Mouse (Mus musculus) kidney, embryonic 14.5 days (tissue): ENCODE measurements around the gene Ccdc40. TPM values are rescaled to one million over a fixed set of nuclear protein-coding genes. Genes with fewer than 3 reads are reported as not detected.
"Not testable (repeated sequence)": the region's sequence is repeated elsewhere in the genome, so short reads cannot be mapped to it uniquely, and the experiment has no call there.

Source experiments
- ATAC-seq: fragments of 200-750 bp; cut with Nextera tagmentation; 2 replicates; pipeline ENCODE4 v1.8.0; 2017; ENCODE audit warnings: moderate number of reproducible peaks, mild to moderate bottlenecking, moderate TSS enrichment, moderate library complexity; ENCODE audit not compliant: low FRiP score, low TSS enrichment
- H3K27ac ChIP-seq: fragments of 300-500 bp; sonication (generic); 2 replicates; pipeline ENCODE4 v1.5.1; 2014; ENCODE audit warnings: low read depth, mild to moderate bottlenecking, low read length, moderate library complexity, mixed read lengths
- H3K27me3 ChIP-seq: fragments of 300-500 bp; sonication (generic); 2 replicates; pipeline ENCODE4 v1.6.1; 2014; ENCODE audit warnings: mild to moderate bottlenecking, low read length; ENCODE audit not compliant: control insufficient read depth, insufficient read depth
- H3K36me3 ChIP-seq: fragments of 300-500 bp; sonication (generic); 2 replicates; pipeline ENCODE4 v1.6.1; 2014; ENCODE audit warnings: low read length, mixed read lengths; ENCODE audit not compliant: control insufficient read depth, insufficient read depth
- H3K4me1 ChIP-seq: fragments of 300-500 bp; sonication (generic); 2 replicates; pipeline ENCODE4 v1.6.1; 2014; ENCODE audit warnings: low read length, mixed read lengths; ENCODE audit not compliant: control insufficient read depth, insufficient read depth
- H3K4me2 ChIP-seq: fragments of 300-500 bp; sonication (generic); replicated peaks from 2 replicates; pipeline ENCODE4 v1.6.1; 2014; ENCODE audit warnings: low read depth, mild to moderate bottlenecking, low read length
- H3K4me3 ChIP-seq: fragments of 300-500 bp; sonication (generic); 2 replicates; pipeline ENCODE4 v1.5.1; 2014; ENCODE audit warnings: mild to moderate bottlenecking, low read length
- H3K9ac ChIP-seq: fragments of 300-500 bp; sonication (generic); 2 replicates; pipeline ENCODE4 v1.6.1; 2014; ENCODE audit warnings: low read depth, mild to moderate bottlenecking, low read length, moderate library complexity
- H3K9me3 ChIP-seq: fragments of 300-500 bp; sonication (generic); 2 replicates; pipeline ENCODE4 v1.6.1; 2016; ENCODE audit warnings: low read length; ENCODE audit not compliant: control insufficient read depth
- WGBS: fragments of 180-500 bp; shearing (Covaris S2); extraction: QIAGEN DNeasy Blood & Tissue Kit; methylation state at CpG from one replicate; pipeline ENCODE4 v1.1.7; 2014; 5-methylcytosine and 5-hydroxymethylcytosine counted together
- polyA plus RNA-seq: library from polyadenylated mRNA; unstranded; fragments of >200 nt; fragmentation: Nextera tagmentation; extraction: Ambion mirVana; gene quantifications from 2 replicates; pipeline ENCODE4 v1.2.1, GENCODE M21; 2014

Ccdc40 gene
- polyA plus RNA-seq, 1 experiment from 2014 or later = 6.4 TPM

DNA sequence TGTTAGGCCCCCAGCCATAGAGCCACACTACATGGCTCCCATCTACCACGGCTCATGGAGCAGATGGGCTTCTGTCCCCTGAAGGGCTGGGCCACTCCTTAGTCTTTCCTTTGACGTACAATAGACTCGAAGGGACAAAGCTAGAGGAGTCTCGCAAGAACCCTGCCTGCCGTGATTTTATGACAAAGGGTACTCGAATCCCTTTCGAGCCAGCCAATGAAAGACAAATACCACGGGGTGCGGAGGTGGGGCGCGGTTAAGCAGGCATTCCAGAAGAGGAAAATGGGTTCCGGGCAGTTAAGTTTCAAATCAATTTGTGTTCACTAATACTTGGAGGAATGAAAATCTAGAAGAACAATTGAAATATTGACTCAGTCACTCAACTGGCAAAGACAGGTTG, 11.1 kb downstream of the Ccdc40 start:
- Histone ChIP-seq H3K4me3 (no peak overlapping the region), H3K27me3 (no peaks in the 10 kb centered on the region), H3K27ac (no peak overlapping the region), H3K4me1 (0 out of 2 replicates have a peak, but pooled peaks cover 4% of the 10 kb centered on the region), H3K9ac (no peak overlapping the region), H3K36me3 (no peaks in the 10 kb centered on the region), H3K4me2 (no peak overlapping the region), H3K9me3 (no peaks in the 10 kb centered on the region; the same call in 1 of the 2 replicates)
- WGBS = 68% methylated on average over 12 of the region's 12 CpGs
- ATAC-seq = no peak

DNA sequence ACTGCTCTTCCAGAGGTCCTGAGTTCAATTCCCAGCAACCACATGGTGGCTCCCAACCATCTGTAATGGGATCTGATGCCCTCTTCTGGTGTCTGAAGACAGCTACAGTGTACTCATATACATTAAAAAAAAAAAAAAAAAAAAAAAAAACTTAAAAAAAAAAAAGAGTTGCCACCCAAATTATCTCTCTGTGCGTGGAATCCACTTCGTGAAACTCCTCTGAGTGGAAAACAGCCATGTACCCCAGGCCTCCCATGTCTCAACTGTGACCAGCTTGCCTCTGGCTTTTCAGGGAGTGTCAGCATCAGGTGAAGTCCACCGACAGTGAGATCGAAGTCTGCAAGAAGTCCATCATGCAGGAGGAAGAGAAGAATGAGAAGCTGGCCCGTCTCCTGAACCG, 17.2 kb downstream of the Ccdc40 start:
- not testable (repeated sequence) for H3K4me1 ChIP-seq, H3K27ac ChIP-seq, H3K9ac ChIP-seq, H3K27me3 ChIP-seq, H3K36me3 ChIP-seq, H3K4me2 ChIP-seq, H3K9me3 ChIP-seq, ATAC-seq, H3K4me3 ChIP-seq
- 94% methylated on average over 6 of the region's 6 CpGs for WGBS

DNA sequence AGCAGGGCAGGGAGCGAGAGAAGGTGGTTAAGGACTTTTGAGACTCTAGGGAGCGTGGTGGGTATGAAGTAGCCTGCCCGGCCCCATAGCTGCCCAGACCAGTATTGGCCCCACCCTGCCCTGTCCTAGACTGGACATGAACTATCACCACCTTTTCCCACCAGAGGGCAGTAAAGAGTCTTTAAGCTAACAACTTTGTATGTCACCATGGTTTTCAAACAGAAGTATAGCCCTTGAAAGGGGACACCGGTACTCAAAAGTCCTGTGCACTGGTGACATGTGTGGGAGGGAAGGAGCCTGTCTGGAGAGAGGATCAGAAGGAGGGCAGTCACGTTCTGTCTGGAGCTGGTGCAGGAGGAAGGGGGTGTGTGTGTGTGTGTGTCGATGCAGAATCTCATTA, 20.6 kb downstream of the Ccdc40 start:
- H3K27ac ChIP-seq = no peak overlapping the region
- H3K4me1 ChIP-seq = peaks cover 20% of the 10 kb centered on the region
- WGBS = 18% methylated on average over 6 of the region's 6 CpGs
- H3K9ac ChIP-seq = no peak overlapping the region
- H3K4me3 ChIP-seq = no peak overlapping the region
- H3K9me3 ChIP-seq = no peaks in the 10 kb centered on the region; the same call in 1 of the 2 replicates
- no peaks in the 10 kb centered on the region for H3K36me3 ChIP-seq
- peak; percentile 77 for ATAC-seq
- H3K4me2 ChIP-seq = no peak overlapping the region
- H3K27me3 ChIP-seq = no peaks in the 10 kb centered on the region

DNA sequence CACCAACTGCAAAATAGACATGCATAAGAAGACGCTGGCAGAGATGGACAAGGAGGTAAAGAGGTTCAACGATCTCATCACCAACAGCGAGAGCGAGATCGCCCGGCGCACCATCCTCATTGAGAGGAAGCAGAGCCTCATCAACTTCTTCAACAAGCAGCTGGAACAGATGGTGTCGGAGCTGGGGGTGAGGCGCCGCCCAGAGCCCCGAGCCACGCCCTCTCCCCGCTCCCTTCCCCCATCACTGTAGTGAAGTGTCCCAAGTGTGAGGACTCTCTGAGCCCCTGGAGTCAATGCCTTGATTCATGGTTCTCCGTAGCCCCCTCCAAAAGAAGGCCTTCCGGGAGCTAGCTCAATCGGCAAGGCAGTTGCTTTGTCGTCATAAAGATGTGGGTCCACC, 22.6 kb downstream of the Ccdc40 start:
- H3K4me2 ChIP-seq = no peak overlapping the region
- ATAC-seq = no peak
- peaks cover 20% of the 10 kb centered on the region for H3K4me1 ChIP-seq
- no peak overlapping the region for H3K4me3 ChIP-seq
- WGBS = 29% methylated on average over 17 of the region's 17 CpGs
- H3K27me3 ChIP-seq = no peaks in the 10 kb centered on the region
- no peak overlapping the region for H3K27ac ChIP-seq
- H3K9ac ChIP-seq = no peak overlapping the region
- no peaks in the 10 kb centered on the region for H3K9me3 ChIP-seq
- H3K36me3 ChIP-seq = no peaks in the 10 kb centered on the region

DNA sequence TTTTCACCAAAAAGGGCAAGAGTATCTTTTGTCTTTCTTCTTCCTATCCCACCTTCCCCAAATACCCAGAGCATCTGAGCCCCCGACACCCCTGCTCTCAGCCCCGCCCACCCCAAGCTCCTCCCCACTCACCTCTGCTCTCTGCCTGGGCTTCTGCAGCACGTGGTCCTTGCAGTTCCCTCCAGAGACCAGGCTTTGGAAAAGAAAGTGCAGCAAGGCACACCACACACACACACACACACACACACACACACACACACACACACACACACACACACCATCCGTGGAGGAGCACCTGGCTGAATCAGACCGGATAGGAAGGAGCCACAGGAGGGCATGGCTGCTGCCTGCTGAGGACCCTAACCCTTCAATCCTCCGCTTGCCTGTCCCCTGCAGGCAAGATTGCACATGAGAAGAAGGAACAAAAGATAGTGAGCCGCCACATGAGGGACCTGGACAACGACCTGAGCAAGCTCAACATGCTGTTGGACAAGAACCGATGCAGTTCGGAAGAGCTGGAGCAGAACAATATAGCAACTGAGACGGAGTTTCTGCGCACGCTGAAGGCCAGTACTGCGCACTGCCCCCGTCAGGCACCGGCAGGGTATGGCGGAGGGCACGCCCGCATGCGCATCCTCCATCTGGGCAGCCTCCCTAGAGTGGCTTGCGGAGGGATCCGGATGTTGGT, 24.6 kb downstream of the Ccdc40 start:
- peak; percentile 48 for ATAC-seq
- Histone ChIP-seq H3K9ac (no peak overlapping the region), H3K4me1 (peaks cover 28% of the 10 kb centered on the region), H3K27me3 (no peaks in the 10 kb centered on the region), H3K4me2 (peak overlapping the region; percentile 36), H3K27ac (no peak overlapping the region), H3K9me3 (no peaks in the 10 kb centered on the region), H3K36me3 (no peaks in the 10 kb centered on the region), H3K4me3 (peak overlapping the region; percentile 13; the same call in 1 of the 2 replicates)
- WGBS = 9% methylated on average over 22 of the region's 22 CpGs

DNA sequence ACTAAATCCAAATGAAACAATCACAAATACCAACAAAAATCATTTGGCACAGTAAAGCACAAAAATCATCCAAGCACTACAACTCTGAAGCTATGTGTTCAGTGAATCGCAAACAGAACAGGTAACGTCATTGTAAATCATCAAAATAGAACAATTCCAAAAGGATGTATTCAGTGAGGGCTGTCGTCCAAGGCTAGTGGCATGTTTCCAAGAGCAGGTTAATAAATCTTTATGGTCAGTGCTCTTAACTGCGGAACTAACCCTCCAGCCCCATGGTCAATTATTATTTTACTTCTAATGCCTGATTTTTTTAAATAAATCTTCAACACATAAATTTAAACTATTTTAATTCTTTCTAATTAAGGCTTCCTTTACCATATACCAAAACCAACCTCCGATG, 28.2 kb downstream of the Ccdc40 start:
- H3K27ac ChIP-seq, H3K4me3 ChIP-seq, ATAC-seq, H3K9me3 ChIP-seq, H3K9ac ChIP-seq, H3K27me3 ChIP-seq, H3K4me2 ChIP-seq, H3K36me3 ChIP-seq: not testable (repeated sequence)
- WGBS = 39% methylated on average over 5 of the region's 5 CpGs
- peaks cover 26% of the 10 kb centered on the region for H3K4me1 ChIP-seq

DNA sequence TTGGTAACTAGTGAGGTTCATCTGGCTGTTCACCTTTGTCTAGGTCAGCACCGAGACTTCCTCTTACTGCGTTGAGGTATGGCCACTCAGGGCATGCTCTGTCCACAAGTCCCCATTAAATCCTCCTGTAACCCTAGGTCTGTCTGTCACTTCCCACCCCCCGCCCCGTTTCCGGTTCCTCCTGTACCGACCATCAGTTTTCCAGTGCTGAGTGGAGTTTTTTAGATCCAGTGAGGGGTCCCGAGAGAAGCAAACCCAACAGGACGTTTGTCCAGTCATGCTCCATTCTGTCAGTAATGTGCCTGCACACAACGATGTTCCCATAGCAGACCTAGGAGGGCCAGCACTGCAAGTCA, 29.8 kb downstream of the Ccdc40 start:
- H3K9me3 ChIP-seq = no peaks in the 10 kb centered on the region
- peak overlapping the region; percentile 31 for H3K4me2 ChIP-seq
- no peaks in the 10 kb centered on the region for H3K36me3 ChIP-seq
- ATAC-seq = no peak
- WGBS = 54% methylated on average over 9 of the region's 9 CpGs
- H3K27ac ChIP-seq = peak overlapping the region; percentile 1; the same call in 1 of the 2 replicates
- H3K4me1 ChIP-seq = peaks cover 12% of the 10 kb centered on the region
- H3K27me3 ChIP-seq = no peaks in the 10 kb centered on the region
- no peak overlapping the region; the same call in 1 of the 2 replicates for H3K9ac ChIP-seq
- H3K4me3 ChIP-seq = peak overlapping the region; percentile 17; the same call in 1 of the 2 replicates

DNA sequence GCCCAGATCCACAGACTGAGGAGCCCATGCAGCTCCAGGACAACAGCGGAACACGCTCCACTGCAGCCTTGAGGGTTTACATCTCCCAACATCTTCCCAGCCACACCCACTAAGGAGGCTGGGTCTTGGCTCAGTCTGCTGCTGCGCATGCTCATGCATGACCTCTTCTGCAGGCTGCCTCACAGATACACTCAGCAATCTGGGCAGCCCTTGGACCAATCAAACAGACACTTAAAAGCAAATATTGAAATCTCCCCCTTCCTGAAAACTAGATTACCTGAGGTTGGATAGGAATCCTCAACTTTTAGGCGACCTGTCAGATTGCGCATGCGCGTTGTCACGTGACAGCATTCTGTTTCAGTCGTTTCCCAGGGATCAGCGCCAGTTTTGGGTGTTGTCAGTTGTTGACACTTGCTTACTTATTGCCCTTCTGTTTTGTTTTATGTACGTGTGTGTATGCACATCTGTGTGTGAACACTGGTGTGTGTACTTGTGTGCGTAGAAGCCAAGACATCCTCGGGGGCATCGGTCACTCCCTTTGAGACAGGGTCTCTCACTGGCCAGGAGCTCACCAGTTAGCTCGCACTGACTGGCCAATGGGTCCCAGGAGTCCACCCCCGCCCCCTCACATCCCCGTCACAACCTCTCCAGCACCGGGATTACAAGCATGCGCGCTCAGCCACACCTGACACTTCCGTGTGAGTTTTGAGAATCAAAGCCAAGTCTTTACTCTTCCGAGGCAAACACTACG, 30.4 kb downstream of the Ccdc40 start:
- Histone ChIP-seq H3K9me3 (no peaks in the 10 kb centered on the region), H3K36me3 (no peaks in the 10 kb centered on the region), H3K4me1 (peaks cover 12% of the 10 kb centered on the region), H3K4me3 (peak overlapping the region; percentile 17; the same call in 1 of the 2 replicates), H3K9ac (peak overlapping the region; percentile 14; the same call in 1 of the 2 replicates), H3K4me2 (peak overlapping the region; percentile 31), H3K27me3 (no peaks in the 10 kb centered on the region), H3K27ac (peak overlapping the region; percentile 1; the same call in 1 of the 2 replicates)
- WGBS = 64% methylated on average over 23 of the region's 23 CpGs
- ATAC-seq = peak; percentile 74; the same call in 1 of the 2 replicates

DNA sequence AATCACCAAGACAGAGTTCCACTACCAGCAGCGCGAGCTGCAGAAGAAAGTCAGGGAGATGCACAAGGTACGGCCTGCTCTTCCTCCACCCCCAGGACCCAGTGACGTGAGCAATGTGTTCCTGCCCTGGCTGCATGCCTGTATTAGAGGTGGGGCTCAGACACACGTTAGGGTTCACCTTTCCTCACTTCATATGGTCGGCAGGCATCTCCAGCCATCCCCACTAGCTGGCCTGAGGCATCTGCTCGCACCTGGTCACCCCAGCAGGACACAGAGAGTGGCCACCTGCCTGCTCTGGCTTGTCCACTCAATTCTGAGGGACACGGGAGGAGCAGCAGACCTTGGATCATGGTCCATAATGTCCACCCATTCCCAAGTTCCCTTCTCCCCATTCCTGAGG, 31.6 kb downstream of the Ccdc40 start:
- H3K27me3 ChIP-seq = no peaks in the 10 kb centered on the region
- H3K4me3 ChIP-seq = no peak overlapping the region
- H3K9ac ChIP-seq = no peak overlapping the region
- no peak overlapping the region for H3K4me2 ChIP-seq
- H3K9me3 ChIP-seq = no peaks in the 10 kb centered on the region
- H3K4me1 ChIP-seq = peaks cover 12% of the 10 kb centered on the region
- H3K27ac ChIP-seq = no peak overlapping the region
- no peak for ATAC-seq
- no peaks in the 10 kb centered on the region for H3K36me3 ChIP-seq
- WGBS = 89% methylated on average over 8 of the region's 8 CpGs
